Mouse (Mus musculus) ovary, postnatal 36 days (tissue): ENCODE data around the gene Trak2.
"Not testable (repeated sequence)": the region's sequence is repeated elsewhere in the genome, so short reads cannot be mapped to it uniquely, and the experiment has no call there.

ENCODE experiments used
- DNase-seq: peaks from one replicate; pipeline ENCODE4 v3.0.0; 2022; ENCODE audit warnings: low spot score, mixed read lengths

Gene Trak2

DNA sequence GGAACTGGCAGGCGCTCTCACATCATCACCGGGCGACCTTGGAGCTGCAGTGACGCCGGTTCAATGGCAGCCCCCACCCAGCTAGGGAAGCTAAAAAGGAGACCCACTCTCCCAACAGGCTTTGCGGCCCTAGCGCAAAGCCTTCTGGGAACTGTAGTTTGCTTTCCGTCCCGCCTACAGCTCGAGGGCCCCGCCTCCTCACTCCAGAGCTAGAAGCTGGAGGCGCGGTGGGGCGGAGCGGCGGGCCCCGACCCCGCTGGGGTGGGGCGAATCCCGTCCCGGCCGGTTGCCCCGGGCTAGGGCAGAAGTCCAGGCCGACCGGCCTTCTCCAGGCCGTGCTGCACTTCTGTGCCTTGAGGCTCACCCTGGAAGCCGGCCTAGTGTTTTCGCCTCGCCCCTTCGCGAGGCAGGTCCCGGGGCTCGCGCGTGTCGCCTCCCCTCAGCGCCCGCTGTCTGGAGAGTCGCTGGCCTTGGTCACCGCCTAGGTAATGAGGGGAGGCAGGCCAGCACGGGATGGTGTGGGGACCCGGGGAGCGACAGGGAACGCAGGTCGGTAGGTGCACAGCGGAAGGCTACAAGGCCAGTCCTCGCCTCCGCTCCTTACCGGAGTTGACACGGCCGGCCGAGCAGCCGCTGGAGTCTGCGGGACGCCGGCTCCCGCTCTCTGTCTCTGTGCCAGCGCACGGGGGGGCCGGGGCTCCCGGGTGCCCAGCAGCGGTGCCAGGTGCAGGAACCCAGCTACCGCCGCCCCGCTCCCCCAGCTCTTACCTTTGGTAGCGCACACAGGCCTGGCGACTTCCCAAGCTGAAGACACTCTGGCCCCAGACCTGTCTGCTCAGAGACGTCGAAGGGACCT is at the start of gene Trak2, which contains the start of gene Stradb:
Trak2 (minus strand) TSS at position 65 of the 856 bp plus-strand sequence.
Stradb (plus strand) TSS at position 157 of the 856 bp plus-strand sequence.
- peak; percentile 93 for DNase-seq

DNA sequence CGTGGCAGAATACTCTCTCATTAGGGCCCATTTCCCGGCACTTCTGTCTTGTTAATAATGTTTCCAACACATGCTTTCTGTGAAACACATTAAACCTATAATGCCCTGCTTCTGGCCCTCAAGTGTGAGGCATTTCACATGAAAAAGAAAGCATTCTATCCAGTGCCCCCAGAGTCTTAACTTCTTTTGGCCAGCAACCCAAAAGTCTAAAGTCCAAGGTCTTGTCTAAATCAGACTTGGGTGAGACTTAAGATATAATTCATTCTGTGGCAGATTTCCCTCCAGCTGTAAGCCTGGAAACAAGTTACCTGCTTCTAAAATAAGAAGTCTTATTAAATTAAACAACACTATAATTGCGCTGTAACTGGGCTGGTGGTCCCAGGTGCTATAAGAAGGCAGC is 48.3 kb upstream of the Trak2 start:
- DNase-seq, result no peak

DNA sequence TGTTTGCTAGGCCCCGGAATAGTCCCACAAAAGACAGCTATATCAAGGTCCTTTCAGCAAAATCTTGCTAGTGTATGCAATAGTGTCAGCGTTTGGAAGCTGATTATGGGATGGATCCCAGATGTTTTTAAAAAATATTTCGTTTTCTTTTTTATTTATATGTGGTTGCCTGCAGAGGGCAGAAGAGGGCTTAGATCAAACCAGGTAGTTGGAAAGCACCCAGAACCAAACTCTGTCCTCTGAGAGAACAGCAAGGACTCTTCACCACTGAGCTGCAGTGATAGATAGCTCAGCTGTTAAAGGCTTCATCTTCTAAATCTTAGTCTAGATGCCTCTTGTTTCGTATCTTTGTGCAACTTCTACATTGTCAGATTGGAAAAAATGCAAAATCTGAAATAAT is 36.0 kb upstream of the Trak2 start:
- no peak for DNase-seq

DNA sequence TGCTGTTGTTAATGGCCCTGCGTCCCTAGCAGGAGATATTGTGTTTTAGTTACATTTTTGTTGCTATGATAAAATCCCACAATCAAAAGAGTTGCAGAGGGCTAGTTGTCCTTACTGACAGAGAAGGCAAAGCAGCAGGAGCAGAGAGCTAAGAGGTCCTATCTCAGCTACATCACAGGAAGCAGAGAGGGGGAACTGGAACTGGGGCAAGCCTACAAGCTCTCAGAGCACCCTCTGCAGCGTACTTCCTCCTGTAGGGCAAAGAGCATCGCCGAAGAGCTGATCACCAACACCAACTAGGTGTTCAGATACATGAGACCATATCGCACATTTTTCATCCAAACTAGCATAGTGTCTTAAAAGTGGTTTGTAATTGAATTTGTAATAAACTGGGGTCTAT is 22.1 kb upstream of the Trak2 start:
- no peak for DNase-seq

- no peak for DNase-seq
Measured at GRCm38 (mm10) chr1:58993723-58994122, 20.5 kb upstream of the Trak2 start.

- DNase-seq, result no peak
Measured at GRCm38 (mm10) chr1:58993144-58993543, 19.9 kb upstream of the Trak2 start.

GRCm38 (mm10) chr1:58984586-58984985 is 11.4 kb upstream of the Trak2 start:
- DNase-seq, result no peak

DNA sequence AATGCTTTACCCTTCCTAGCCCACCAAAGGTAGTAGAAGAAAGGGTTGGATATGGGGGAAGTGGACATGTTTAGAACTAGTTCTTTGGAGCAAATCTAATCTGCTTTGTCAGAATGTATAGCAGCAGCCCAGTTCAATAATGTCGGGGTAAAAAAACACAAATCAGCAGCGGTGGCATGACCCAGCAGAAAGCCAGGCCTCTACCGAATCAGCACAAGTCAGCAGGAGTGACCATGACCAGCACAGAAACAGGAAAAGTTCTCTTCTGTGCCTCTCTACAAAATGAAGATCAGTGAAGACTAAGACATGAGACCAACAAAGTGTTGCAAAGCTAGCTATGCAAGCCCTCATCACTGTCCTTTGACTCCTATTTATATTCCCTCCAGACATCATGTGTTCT is 9.0 kb upstream of the Trak2 start:
- DNase-seq, result no peak

- no peak for DNase-seq
Measured at GRCm38 (mm10) chr1:58972851-58973365, 322 bp downstream of the Trak2 start.

- no peak for DNase-seq
Measured at GRCm38 (mm10) chr1:58971097-58971496, 2.1 kb downstream of the Trak2 start.

GRCm38 (mm10) chr1:58970054-58970453 is 3.2 kb downstream of the Trak2 start:
- DNase-seq, result no peak

DNA sequence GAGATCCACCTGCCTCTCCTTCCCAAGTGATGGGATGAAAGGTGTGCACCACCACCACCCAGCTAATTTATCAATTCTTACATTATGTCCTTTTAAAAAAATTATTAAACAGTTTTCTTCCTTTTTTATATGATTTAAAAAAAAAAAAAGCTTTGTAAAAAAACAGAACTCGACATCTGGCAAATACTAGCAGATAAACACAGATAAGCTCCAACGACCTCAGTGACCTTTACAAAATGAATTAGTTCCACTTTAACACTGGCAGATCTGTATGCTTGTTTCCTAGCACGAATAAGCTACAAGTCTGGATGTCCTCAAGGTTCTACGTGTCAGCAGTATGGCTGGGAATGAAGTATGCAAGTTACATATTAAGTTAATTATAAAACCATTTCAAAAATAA is 5.7 kb downstream of the Trak2 start:
- DNase-seq, result no peak

- DNase-seq, result no peak
Measured at GRCm38 (mm10) chr1:58962865-58963264, 10.4 kb downstream of the Trak2 start.

GRCm38 (mm10) chr1:58962418-58962817 is 10.8 kb downstream of the Trak2 start:
- DNase-seq, result no peak

DNA sequence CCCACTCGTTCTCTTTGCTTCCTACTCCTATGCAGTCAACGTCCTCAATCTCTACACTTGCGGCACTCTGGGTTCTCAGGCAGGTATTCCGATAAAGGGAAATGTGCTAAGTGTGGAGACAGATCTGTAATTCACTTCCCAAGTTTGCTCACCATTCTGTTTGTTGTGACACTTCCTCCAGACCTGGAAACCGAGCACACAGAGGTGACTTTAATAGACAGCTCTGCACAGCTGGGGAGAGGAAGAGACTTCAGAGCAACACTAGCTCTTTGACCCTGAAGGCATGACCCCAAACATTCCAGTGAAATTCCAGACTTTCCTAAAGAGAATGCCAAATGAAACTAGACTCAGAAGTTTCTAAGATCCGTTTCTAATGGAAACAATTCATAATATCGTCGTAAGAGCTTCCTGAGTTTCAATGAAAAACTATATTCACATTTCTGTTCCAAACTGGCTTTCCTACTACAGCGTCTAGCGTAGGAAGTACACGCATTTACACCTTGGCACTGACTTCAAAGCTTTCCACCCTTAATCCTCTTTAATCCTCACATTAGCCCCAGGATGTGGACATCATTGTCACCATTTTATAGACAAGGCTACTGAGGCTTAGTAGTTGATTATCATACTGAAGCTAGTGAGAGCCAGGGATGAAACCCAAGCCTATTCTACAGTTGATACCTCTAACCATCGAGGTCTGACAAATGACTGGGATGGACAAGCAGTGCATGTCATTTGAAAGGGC is 11.9 kb downstream of the Trak2 start:
- DNase-seq, result no peak

- DNase-seq, result no peak
Measured at GRCm38 (mm10) chr1:58959682-58960081, 13.5 kb downstream of the Trak2 start.

GRCm38 (mm10) chr1:58958789-58959526 is 14.3 kb downstream of the Trak2 start:
- DNase-seq, result not testable (repeated sequence)

DNA sequence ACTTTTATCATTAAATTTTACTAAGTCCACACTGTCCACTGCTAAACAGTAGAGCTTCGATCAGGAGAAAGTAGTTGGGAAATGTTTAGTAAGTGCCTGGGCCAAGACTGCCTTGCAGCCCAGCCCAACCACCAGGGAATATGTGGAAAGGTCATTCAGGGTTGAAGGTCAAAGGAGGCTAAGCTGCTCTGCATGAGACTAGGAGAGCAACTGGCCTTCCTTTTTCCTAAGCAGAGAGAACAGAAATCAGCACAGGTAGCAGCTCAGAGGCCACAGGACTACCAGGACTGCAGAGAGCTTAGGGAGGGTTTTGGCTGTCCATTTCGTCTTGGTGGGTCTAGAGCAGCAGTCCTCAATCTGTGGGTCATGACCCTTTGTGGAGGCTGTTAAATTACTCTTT is 15.3 kb downstream of the Trak2 start:
- DNase-seq, result no peak

DNA sequence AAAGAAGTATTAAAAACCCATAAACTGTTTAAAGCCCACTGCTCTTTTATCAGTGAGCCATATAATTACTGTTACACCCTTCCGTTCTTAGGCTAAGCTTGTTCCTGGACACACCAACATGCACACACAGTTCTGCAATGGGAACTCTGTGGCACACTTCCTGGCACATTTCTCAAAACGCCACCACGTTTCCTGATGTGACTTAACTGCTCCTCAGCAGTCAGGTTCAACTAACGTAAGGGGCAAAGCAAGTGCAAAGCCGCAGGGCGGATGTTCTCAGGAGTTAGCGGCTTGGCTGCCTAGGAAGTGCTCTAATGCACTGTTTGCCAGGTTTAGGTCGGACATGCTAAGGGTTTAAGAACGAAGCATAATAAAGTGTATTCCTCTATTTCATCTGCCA is 17.0 kb downstream of the Trak2 start:
- DNase-seq, result no peak

DNA sequence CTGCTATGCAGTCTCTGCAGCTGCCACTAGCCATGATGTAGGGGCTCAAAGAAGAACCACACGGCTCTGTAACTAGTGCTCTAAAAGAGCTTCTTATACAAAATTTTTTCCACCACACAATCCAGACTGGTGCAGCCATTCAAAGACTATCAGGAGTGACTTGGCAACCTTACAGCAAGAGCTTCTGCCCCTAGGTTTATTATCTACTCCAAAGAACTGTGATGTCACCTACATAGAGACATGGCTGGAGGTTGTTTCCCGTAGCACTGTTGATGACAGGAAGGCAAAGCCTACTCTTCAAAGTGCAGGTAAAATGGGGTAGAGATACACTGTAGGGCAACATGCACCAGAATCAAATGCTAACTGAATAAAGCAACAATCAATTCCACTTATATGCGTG is 17.5 kb downstream of the Trak2 start:
- no peak for DNase-seq

DNA sequence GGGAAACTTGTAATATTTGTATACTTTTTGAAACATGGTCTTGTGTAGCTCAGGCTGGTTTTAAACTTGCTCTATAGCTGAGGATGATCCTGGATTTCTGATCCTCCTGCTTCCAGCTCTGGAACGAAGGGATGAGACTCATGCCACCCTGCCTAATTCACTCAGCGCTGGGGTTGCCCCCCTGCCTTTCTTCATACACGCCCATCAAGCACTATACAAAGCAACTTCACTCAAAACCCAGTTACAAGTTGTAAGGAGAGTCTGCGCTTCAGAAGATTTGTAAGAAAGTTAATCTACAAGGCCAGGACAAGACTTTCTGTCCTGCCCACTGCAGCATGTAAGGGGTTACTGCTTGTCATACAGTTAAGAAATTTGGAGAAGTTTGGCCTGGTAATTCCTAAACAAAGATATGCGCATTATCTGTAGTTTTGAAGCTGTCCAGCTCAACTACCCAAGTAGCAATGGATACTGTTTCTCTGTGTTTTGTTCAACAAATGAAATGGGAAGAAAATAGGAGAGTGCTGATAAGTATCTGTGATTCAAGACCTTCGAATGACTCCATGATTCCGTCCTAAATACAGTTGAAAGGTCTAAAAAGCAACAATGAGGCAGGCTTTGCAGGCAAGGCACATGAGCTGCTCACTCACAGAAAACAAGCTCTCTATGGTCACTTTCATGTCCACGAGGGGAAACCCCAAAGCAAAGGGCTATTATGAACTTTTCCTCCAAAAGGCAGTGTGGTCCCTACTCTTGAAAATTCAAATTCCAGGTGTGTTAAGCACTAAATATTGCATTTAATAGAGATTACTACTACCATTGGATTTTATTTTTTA is 18.4 kb downstream of the Trak2 start:
- DNase-seq, result no peak
